Mouse (Mus musculus): ENCODE data around the gene Vmn2r77. TPM values are rescaled to one million over a fixed set of nuclear protein-coding genes. Genes with fewer than 3 reads are reported as not detected.

The Vmn2r77 gene
- polyA plus RNA-seq, 1 experiment from 2014 or later: not detected

DNA sequence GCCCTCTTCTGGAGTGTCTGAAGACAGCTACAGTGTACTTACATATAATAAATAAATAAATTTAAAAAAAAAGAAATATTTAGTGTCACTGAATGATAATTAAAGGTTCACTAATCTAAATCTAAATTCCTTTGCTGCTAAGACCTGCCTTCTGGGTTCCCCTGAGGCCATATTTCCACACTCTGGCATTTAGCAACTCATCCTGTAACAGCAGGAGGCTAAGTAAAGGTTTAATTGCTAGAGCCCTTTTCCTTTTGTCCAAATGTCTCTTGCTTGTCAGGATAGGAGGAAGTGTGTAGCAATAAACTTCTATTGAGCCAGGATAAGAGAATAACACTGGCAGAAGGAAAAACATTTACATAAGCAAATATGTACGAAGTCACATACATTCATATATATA is 21.6 kb downstream of the Vmn2r77 start:
- no peaks in the 10 kb centered on the region for H3K36me3 ChIP-seq (ENCODE audit: control insufficient read depth, insufficient read depth)
- no peak overlapping the region for H3K9ac ChIP-seq (ENCODE audit: low read depth, low read length)
- no peak overlapping the region for H3K27ac ChIP-seq (ENCODE audit: low read depth, low read length)
- H3K4me2 ChIP-seq (replicated peaks; ENCODE audit: low read depth): no peak overlapping the region
- no peak overlapping the region for H3K4me3 ChIP-seq (ENCODE audit: low read depth, low read length)
- H3K4me1 ChIP-seq (replicated peaks; ENCODE audit: control insufficient read depth, insufficient read depth, low read length): no peaks in the 10 kb centered on the region
- no peaks in the 10 kb centered on the region for H3K27me3 ChIP-seq (replicated peaks; ENCODE audit: control insufficient read depth, insufficient read depth, low read length)
- ATAC-seq: no peak
- no peak for TF ChIP-seq CTCF (IDR thresholded peaks at IDR 0.05; ENCODE audit: low read depth)
- H3K9me3 ChIP-seq (ENCODE audit: control insufficient read depth): no peaks in the 10 kb centered on the region
- WGBS: 77% methylated on average over 1 of the region's 1 CpGs

Other genes starting within 250 kb of the Vmn2r77 start
- not detected in 2 replicates for gene Olfr295, start 211.2 kb upstream of the Vmn2r77 start, polyA plus RNA-seq (2015; fragmentation: Nextera tagmentation; extraction: Ambion mirVana)
- not detected in 2 replicates for gene Olfr294, start 178.4 kb upstream of the Vmn2r77 start, polyA plus RNA-seq (2015; fragmentation: Nextera tagmentation; extraction: Ambion mirVana)
- not detected in 2 replicates for gene Olfr293, start 146.0 kb upstream of the Vmn2r77 start, polyA plus RNA-seq (2015; fragmentation: Nextera tagmentation; extraction: Ambion mirVana)
- not detected in 2 replicates for gene Olfr292, start 106.7 kb upstream of the Vmn2r77 start, polyA plus RNA-seq (2015; fragmentation: Nextera tagmentation; extraction: Ambion mirVana)
- gene Folh1, start 19.1 kb upstream of the Vmn2r77 start, polyA plus RNA-seq (2015; fragmentation: Nextera tagmentation; extraction: Ambion mirVana): not detected in 2 replicates
- not detected in 2 replicates for gene Vmn2r78, start 120.1 kb downstream of the Vmn2r77 start, polyA plus RNA-seq (2015; fragmentation: Nextera tagmentation; extraction: Ambion mirVana)
- not detected in 2 replicates for gene Vmn2r79, start 201.1 kb downstream of the Vmn2r77 start, polyA plus RNA-seq (2015; fragmentation: Nextera tagmentation; extraction: Ambion mirVana)

All from intestine, postnatal 0 days (tissue).